11 mouse cellular contexts compared by ENCODE assay signal in the genomic region with DNA sequence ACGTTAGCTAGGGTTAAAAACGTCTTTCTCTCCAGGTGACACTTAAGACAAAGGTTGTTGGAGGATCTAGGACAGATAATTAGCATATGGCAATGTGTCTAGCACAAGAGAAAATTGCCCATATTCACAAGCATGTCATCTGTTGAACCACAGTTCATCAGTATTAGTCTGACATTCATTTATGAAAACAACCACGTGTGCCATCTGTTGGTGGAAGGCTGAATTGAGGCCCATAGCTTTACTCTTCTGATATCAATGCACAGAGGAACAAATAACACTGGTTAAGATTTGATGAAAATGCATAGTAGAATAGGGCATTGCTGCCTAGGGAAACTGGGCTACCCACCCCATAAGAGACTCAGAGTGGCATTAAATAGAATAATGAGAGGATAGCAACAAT. TPM values are rescaled to one million over a fixed set of nuclear protein-coding genes. Genes with fewer than 3 reads are reported as not detected.
DNase-seq lines count a peak whose midpoint lies in the region; ATAC-seq lines count a peak whose summit lies in the region.
"Had no signal": no experiment of that assay in that cellular context is flagged by ENCODE, and none has a peak within 500 bp of the region (broad histone marks: within the 10 kb centered on the region; RNA-seq: fewer than 3 reads in every experiment).

No protein-coding gene starts in this region.

- no peaks in the 10 kb centered on the region for H3K9me3 ChIP-seq in midbrain, embryonic 15.5 days
- H3K9me3 ChIP-seq in midbrain, embryonic 11.5 days (ENCODE audit: control insufficient read depth, low read length): no peaks in the 10 kb centered on the region
- no peaks in the 10 kb centered on the region for H3K9me3 ChIP-seq in forebrain, embryonic 16.5 days (ENCODE audit: control insufficient read depth, low read length)

- peak; percentile 17 for DNase-seq in embryo, embryonic 10 days (ENCODE audit: low spot score)
- DNase-seq in embryo, embryonic 9.5 days (ENCODE audit: extremely low spot score): no peak
- peak; percentile 30 for DNase-seq in kidney, postnatal 10 days
- no peak for DNase-seq in kidney, adult 18-20 months
- no peak for DNase-seq in midbrain, embryonic 11.5 days (ENCODE audit: low spot score, missing footprints)
- no peak for DNase-seq in cerebellum, adult 9-10 months
- DNase-seq: cerebellum, adult 2 months had no signal

- H3K4me3 ChIP-seq in midbrain, embryonic 15.5 days: no peak overlapping the region
- no peak overlapping the region for H3K4me3 ChIP-seq in midbrain, embryonic 11.5 days (ENCODE audit: low read depth, low read length)
- H3K4me3 ChIP-seq in forebrain, embryonic 16.5 days (replicated peaks; ENCODE audit: low read length): no peak overlapping the region

- H3K4me2 ChIP-seq in midbrain, embryonic 15.5 days: no peak overlapping the region
- no peak overlapping the region for H3K4me2 ChIP-seq in midbrain, embryonic 11.5 days
- no peak overlapping the region for H3K4me2 ChIP-seq in forebrain, embryonic 16.5 days (ENCODE audit: low read length)

- H3K27me3 ChIP-seq in midbrain, embryonic 15.5 days (replicated peaks): no peaks in the 10 kb centered on the region
- H3K27me3 ChIP-seq in midbrain, embryonic 11.5 days (ENCODE audit: control insufficient read depth, insufficient read depth, low read length): no peaks in the 10 kb centered on the region
- H3K27me3 ChIP-seq in forebrain, embryonic 16.5 days (replicated peaks; ENCODE audit: control insufficient read depth, insufficient read depth, low read length): no peaks in the 10 kb centered on the region

- 42% methylated on average over 3 of the region's 3 CpGs for WGBS in midbrain, embryonic 15.5 days
- WGBS in midbrain, embryonic 11.5 days: 54% methylated on average over 3 of the region's 3 CpGs
- 31% methylated on average over 3 of the region's 3 CpGs for WGBS in forebrain, embryonic 16.5 days

- H3K4me1 ChIP-seq in midbrain, embryonic 15.5 days: no peaks in the 10 kb centered on the region
- H3K4me1 ChIP-seq in midbrain, embryonic 11.5 days (ENCODE audit: control insufficient read depth, insufficient read depth, low read length): no peaks in the 10 kb centered on the region
- H3K4me1 ChIP-seq in forebrain, embryonic 16.5 days (replicated peaks; ENCODE audit: control insufficient read depth, insufficient read depth, low read length): no peaks in the 10 kb centered on the region

- H3K9ac ChIP-seq in midbrain, embryonic 15.5 days: no peak overlapping the region
- no peak overlapping the region for H3K9ac ChIP-seq in midbrain, embryonic 11.5 days (ENCODE audit: low read length)
- H3K9ac ChIP-seq in forebrain, embryonic 16.5 days (replicated peaks; ENCODE audit: low read depth, low read length): no peak overlapping the region

- H3K36me3 ChIP-seq in midbrain, embryonic 15.5 days (replicated peaks): no peaks in the 10 kb centered on the region
- no peaks in the 10 kb centered on the region for H3K36me3 ChIP-seq in midbrain, embryonic 11.5 days (ENCODE audit: control insufficient read depth, insufficient read depth, low read length)
- H3K36me3 ChIP-seq in forebrain, embryonic 16.5 days (ENCODE audit: control insufficient read depth, insufficient read depth): no peaks in the 10 kb centered on the region

- ATAC-seq in midbrain, embryonic 15.5 days (replicated peaks): 0 out of 2 replicates have a peak, but pooled peaks have one; percentile 37
- no peak for ATAC-seq in midbrain, embryonic 11.5 days (ENCODE audit: low FRiP score)
- peak; percentile 58 for ATAC-seq in forebrain, embryonic 16.5 days
- ATAC-seq: activated CD4-positive, CD25-positive, alpha-beta regulatory T cell, adult 4 months; CD4-positive, CD25-positive, alpha-beta regulatory T cell, adult 4 months had no signal

- H3K27ac ChIP-seq in midbrain, embryonic 15.5 days: no peak overlapping the region
- no peak overlapping the region for H3K27ac ChIP-seq in midbrain, embryonic 11.5 days (ENCODE audit: low read depth, low read length)
- no peak overlapping the region for H3K27ac ChIP-seq in forebrain, embryonic 16.5 days (ENCODE audit: low read length)

RNA-seq across cellular contexts. Expression of a gene that starts 8.7 kb away (rescaled TPM):
- 6.1 and 7.1 TPM in 2 replicates for polyA plus RNA-seq in midbrain, embryonic 15.5 days (2015; fragmentation: Nextera tagmentation; extraction: Ambion mirVana)
- 0.97 and 1.4 TPM in 2 replicates for polyA plus RNA-seq in midbrain, embryonic 11.5 days (2014; fragmentation: Nextera tagmentation; extraction: Ambion mirVana)
- 8.3 and 9.6 TPM in 2 replicates for polyA plus RNA-seq in forebrain, embryonic 16.5 days (2015; fragmentation: Nextera tagmentation; extraction: Ambion mirVana)
- polyA plus RNA-seq: activated CD4-positive, CD25-positive, alpha-beta regulatory T cell, adult 4 months; CD4-positive, CD25-positive, alpha-beta regulatory T cell, adult 4 months had no signal

Comparison
In these comparisons a context has a peak if more than half of its experiments do, and no peak if none do; other contexts are left out.
1. DNase-seq: peak in embryo, embryonic 10 days (single experiment) and kidney, postnatal 10 days (single experiment); none in embryo, embryonic 9.5 days (single experiment), kidney, adult 18-20 months (single experiment), midbrain, embryonic 11.5 days (single experiment) and cerebellum, adult 9-10 months (single experiment).